Mouse (Mus musculus): ENCODE measurements around the gene Moap1. TPM values are rescaled to one million over a fixed set of nuclear protein-coding genes. Genes with fewer than 3 reads are reported as not detected.

Moap1 gene
- total and polyA plus RNA-seq, 3 experiments, result 8.2 to 8.4 TPM; not detected in 1

DNA sequence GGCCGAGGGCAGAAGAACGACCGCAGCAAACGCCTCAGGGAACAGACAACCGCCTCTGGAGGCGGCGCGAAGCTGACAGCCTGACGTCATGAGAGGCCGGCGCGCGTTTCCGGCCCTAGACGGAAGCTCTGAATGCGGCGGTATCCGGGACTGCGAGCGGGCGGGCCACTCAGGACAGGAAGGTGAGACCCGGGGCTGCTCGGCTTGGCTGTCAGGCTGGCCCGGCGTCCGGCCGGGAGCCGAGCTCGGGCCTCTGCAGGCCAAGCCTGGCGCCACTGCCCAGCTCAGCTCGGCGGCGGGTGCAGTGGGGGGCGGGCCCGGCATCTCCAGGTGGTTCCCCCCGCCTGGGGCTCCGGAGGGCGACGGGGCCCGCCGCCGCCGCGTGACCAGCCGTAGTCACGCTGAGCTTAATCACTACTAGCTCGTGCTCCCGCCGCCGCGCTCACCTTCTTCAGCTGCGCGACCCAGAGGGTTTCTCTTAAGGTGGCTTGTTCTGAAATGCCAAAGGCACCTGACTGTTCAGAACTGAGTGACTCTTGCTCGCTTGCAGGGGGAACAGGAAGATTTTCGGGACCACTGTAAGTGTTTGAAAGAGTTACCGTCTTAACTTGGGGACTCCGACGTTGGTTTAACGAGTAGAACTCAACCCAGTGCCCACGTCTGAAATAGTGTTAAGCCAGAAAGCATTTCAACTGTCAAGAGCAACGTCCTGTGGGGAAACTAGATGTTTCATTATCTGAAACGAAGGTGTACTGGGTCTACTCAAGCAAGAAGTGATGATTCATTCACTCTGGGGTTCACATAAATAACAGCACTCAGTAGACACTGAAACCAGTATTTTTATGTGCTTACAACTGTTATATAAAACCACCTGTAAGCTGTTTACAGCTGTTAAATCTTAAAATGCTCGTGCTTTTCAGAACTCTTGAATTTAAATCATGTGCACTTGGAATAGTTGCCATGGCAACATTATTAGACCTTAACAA, at the start of gene Moap1, which contains the start of gene Tmem251 (continued):
- TF ChIP-seq GABPA (IDR thresholded peaks at IDR 0.05; ENCODE audit: low read depth, low read length) (no peak), E2F4 (IDR thresholded peaks at IDR 0.05; ENCODE audit: borderline replicate concordance, low read depth, low read length) (no peak), HCFC1 (IDR thresholded peaks at IDR 0.05; ENCODE audit: low read depth, low read length) (peak; percentile 81), ZNF384 (IDR thresholded peaks at IDR 0.05; ENCODE audit: low read depth, low read length) (no peak), TAL1 (IDR thresholded peaks at IDR 0.05; ENCODE audit: low read length) (no peak)

DNA sequence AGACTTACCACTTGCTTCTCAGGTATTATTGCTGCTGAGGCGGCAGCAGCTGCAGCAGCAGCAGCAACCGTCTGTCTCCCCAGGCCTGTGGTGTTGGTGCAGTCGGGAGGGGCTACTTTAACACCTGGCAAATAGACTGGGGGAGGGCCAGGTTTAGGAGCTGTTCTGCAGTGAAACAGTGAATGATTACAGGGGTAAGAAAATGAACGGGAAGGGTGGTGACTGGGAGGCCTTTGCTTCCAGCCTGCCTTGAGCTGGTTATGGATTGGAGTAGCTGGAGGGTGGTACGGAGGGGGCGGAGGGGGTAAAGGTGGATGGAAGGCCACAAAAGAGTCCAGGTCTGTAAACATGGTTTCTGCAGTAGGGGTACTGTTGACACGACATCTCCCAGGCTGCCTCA, 44.5 kb upstream of the Moap1 start:
- H3K9ac ChIP-seq (ENCODE audit: control insufficient read depth, low read depth, low read length, poor library complexity, severe bottlenecking), result no peak overlapping the region
- H3K36me3 ChIP-seq (ENCODE audit: control insufficient read depth in 1 of 2, insufficient read depth in 2 of 2, low read length in 2 of 2), result peaks cover 0 to 10% of the 10 kb centered on the region in 2 experiments; a peak in 2 of 4 replicates
- no peak overlapping the region for H3K4me3 ChIP-seq (ENCODE audit: control insufficient read depth in 1 of 2, insufficient read depth in 1 of 2, low read depth in 2 of 2, low read length in 2 of 2)
- H3K79me2 ChIP-seq (ENCODE audit: control insufficient read depth, insufficient read depth, low read length, poor library complexity), result no peaks in the 10 kb centered on the region
- H3K27me3 ChIP-seq (ENCODE audit: control insufficient read depth in 1 of 2, insufficient read depth in 2 of 2, low read length in 2 of 2), result no peaks in the 10 kb centered on the region
- H3K4me1 ChIP-seq (ENCODE audit: control insufficient read depth in 1 of 2, insufficient read depth in 2 of 2, low read length in 2 of 2), result no peaks in the 10 kb centered on the region
- TF ChIP-seq EP300 (IDR thresholded peaks at IDR 0.05; ENCODE audit: low read depth in 1 of 2, low read length in 2 of 2) (no peak), MAFK (IDR thresholded peaks at IDR 0.05; ENCODE audit: borderline replicate concordance, low read depth, low read length) (no peak), USF2 (IDR thresholded peaks at IDR 0.05; ENCODE audit: borderline replicate concordance in 1 of 2, insufficient read depth in 1 of 2, low read depth in 1 of 2, low read length in 2 of 2) (no peak), GATA1 (IDR thresholded peaks at IDR 0.05; ENCODE audit: low read depth, low read length) (no peak), NRF1 (IDR thresholded peaks at IDR 0.05; ENCODE audit: insufficient read depth, low read depth, low read length, poor library complexity, severe bottlenecking) (no peak), MEF2A (IDR thresholded peaks at IDR 0.05; ENCODE audit: extremely low read depth, insufficient replicate concordance, low read depth, low read length, poor library complexity, severe bottlenecking) (no peak), MYB (IDR thresholded peaks at IDR 0.05; ENCODE audit: low read depth, low read length) (no peak), POLR2AphosphoS2 (IDR thresholded peaks at IDR 0.05; ENCODE audit: low read length) (no peak), TBP (IDR thresholded peaks at IDR 0.05; ENCODE audit: low read depth, low read length) (no peak), ZC3H11A (IDR thresholded peaks at IDR 0.05; ENCODE audit: low read depth, low read length) (no peak), MYC (IDR thresholded peaks at IDR 0.05; ENCODE audit: low read depth, low read length) (no peak), POLR2AphosphoS5 (IDR thresholded peaks at IDR 0.05; ENCODE audit: borderline replicate concordance, low read depth, low read length) (no peak), KAT2A (conservative IDR thresholded peaks at IDR 0.05; ENCODE audit: low read depth, low read length) (no peak), E2F4 (IDR thresholded peaks at IDR 0.05; ENCODE audit: borderline replicate concordance, low read depth, low read length) (no peak), BHLHE40 (IDR thresholded peaks at IDR 0.05; ENCODE audit: borderline replicate concordance, low read depth, low read length) (no peak), GABPA (IDR thresholded peaks at IDR 0.05; ENCODE audit: low read depth, low read length) (no peak)
- no peak overlapping the region for H3K27ac ChIP-seq (ENCODE audit: control insufficient read depth, low read depth, low read length)
- H3K9me3 ChIP-seq (replicated peaks; ENCODE audit: insufficient read depth, low read length), result no peaks in the 10 kb centered on the region
- no peak for DNase-seq (ENCODE audit: low read depth, low spot score)
